Mouse (Mus musculus): ENCODE data around the gene Spaar.

Spaar gene

DNA sequence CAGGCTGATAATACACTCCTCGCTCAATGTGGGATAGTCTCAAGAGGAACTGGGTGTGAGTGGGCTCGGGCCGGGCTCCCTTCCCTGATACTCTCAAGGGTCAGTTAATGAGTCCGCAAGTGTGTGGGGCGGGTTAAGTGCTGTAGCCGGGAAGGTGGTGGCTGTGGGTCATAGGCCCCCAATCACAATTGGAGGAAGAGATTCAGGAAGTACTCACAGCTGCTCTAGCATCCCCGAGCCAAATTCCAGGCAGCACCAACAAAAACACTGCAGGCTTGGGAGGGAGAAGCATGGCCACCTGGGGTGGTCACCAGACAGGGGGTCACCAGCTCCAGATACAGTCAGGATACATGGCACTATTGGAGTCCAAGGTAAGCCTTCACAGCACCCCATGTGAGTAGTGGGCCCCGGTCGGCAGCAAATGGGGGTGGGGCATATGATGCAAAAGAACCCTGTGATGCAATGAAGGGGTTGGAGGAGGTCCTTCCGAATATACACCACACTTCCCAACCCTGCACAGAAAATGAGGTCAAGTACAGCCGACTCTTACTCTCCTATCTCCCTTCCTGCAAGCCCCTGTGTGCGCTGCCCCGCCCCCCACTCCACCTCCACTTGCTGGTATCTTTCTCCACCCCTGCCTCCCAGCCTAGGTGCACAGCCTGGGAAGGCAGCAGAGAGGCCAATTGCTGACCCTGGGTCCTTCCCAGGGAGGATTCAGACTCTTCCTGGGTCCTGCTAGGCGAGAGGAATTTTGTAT lies at the start of gene Spaar:
Gene Spaar, plus strand, starts transcription at position 241 of the 757 bp plus-strand sequence.
- DNase-seq = no peak

DNA sequence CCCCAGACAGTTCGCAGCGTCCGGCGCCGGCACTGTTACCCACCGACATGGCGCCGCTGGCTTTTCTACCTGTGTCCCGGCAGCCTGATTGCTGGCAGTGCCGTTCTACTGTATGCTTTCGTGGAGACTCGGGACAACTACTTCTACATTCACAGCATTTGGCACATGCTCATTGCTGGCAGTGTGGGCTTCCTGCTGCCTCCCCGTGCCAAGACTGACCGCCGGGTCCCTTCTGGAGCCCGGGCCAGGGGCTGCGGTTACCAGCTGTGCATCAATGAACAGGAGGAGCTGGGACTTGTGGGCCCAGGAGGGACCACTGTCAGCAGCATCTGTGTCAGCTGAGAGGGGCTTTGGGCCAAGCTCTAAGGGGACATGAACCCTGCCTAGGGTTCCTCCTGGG lies 39.8 kb upstream of the Spaar start:
- DNase-seq = peak; percentile 49 to 52

DNA sequence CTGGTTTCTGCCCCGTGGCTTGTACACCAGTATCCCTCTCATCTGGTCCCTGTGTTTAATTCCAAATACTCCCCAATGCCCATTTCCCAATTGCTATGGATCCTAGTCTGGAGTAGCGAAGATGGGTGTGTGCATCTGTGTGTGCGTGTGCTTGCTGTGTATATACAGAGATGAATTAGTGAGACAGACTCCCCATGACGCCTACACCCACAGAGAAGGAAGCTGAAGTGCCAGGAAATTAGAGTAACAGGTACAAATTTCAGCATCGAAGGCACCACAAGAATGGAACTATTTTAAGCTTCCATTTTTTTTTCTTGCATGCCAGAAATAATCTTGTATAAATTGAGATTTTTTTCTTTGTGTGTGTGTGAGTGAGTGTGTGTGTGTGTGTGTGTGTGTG lies 38.8 kb upstream of the Spaar start:
- DNase-seq = no peak

DNA sequence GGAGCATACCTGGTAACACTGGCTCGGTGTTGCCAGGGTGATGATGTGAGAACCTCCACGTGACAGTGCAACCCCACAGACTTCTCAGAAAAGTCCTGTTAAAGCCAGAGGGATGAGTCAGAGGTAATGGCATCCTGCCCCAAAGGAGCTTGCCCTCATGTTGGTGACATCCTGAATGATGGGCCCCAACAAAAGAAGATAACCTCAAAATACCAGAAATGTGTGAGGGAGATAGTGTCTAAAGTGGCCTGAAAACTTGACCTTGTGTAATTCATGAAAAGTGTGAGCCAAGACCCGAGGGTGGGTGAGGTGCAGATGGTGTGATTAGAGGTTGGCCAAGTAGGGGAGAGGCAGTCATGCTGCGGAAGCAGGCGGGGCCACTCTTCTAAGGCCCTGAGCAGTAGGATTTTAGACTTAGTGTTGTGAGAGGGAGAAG lies 36.0 kb upstream of the Spaar start:
- peak in 1 of 2 experiments; percentile 41 for DNase-seq

DNA sequence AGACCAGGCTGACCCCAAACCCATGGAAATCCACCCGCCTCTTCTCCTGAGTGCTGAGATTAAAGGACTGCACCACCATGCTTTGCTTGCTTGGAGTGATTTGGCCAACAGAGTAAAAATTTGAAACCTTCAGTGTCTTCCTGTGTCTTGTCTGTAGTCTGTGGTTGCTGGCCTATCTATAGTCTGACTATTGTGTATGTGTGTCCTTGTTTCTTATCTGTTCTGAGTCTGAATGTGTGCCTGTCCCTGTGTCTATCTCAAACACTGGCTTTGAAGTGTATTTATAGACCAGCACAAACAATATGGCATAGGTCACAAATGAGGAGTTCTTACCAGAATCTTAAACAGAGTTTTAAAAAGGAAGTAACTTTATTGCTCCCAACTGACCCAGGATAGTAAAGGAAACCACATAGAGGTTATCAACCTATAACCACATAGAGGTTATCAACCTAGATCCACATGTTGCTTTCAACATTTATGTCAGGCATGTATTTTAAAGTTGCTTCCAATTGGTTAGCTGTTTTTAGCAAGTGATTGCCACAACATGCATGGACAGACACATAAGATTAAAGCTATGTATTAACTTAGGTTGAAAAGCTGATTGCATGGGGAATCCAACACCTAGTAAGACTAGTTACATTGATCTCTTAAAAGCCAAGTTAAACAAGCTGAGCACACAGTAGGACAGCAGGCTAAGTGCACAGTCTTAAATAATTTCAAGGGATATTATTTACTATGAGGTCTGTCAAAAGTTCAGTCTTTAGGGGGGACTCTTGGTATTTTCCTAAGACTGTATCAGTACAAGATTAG lies 35.2 kb upstream of the Spaar start:
- no peak for DNase-seq

DNA sequence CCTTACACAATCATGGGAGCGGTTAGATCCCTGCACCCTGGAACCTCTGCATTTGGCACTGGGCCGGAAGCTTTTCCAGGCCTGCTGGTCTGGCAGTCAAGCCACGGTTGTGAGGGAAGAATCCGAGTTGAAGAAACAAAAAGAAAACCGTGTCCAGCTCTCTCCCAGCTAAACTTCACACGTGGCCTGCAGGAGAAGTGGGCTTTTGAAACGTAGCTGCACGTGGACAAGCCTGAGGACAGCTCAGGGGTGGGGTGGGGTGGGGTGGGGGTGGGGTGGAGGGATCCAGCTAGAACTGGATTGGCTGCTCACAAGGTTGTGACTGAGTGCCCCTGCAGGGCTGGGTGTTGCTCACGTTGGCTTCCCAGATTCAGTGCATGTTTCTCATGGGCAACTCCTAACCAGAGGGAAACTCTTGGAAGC lies 34.6 kb upstream of the Spaar start:
- no peak for DNase-seq

DNA sequence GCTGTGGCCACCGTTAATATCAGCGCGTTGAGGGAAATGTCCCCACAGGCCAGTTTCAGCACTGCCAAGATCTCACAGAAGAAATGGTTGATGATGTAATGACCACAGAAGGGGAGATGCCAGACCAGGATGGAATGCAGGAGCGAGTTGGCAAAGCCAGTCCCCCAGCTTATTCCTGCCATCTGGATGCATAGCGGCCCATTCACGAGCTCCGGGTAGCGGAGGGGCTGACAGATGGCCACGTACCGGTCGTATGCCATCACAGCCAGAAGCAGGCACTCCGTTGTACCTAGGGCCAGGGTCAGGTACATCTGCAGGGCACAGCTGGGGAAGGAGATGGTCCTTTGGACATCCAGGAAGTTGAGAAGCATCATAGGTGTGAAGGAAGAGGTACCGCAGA lies 33.3 kb upstream of the Spaar start:
- peak; percentile 75 to 78 for DNase-seq

DNA sequence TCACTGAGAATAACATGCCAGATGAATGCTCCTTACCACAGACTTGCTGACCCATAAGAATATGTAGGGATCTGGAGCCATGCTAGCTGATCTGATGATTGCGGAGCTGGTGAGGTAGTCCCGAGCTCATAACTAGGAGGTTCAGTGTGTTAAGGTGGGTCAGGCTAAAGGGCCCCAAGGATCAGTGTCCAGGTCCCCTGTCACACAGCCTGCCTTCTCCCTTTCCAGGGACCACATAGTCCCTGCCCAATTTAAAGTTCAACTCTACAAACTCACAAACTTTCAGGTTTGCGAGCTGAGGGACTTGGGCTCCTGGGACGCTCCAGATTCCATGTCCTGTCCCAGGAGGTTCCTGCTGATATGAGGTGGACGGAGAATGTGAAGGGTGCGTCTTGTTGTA lies 29.1 kb upstream of the Spaar start, which contains the start of gene Olfr70:
Gene Olfr70, minus strand, starts transcription at position 101 of the 400 bp plus-strand sequence.
- no peak for DNase-seq

DNA sequence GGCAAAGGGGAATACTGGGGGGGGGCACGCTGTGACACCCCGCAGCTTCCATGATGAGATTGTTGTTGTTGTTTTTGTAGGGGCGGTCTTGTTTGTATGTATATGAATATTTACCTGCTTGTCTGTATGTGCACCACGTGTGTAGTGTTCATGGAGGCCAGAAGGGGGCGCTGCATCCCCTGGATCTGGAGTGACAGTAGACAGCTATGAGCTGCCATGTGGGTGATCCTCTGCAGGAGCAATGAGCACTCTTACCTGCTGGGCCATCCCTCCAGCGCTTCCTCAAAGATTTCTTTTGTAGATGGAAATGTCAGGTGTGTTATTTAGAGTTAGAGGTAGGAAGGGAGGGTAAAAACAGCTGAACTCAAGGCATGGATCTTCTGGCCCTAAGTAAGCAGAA lies 26.4 kb upstream of the Spaar start:
- no peak for DNase-seq

DNA sequence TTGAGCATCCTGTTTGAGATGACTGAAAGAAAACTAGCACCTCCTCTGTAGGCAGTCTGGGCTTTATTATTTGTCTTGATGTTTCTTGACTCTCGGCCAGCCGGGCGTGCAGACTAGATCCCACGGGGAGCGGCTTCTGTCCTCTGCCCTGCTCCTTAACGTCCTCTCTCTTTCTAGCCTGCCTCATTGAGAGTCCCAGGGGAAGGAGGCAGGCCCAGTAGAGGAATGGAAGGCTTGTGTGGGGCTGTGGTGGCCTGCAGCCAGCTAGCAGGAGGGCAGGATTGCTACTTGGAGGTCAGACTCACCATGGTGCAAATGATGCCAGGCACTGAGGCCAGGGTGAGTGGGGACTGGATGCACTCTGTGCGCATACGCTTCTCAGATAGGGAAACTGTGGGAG lies 26.0 kb upstream of the Spaar start:
- no peak for DNase-seq

DNA sequence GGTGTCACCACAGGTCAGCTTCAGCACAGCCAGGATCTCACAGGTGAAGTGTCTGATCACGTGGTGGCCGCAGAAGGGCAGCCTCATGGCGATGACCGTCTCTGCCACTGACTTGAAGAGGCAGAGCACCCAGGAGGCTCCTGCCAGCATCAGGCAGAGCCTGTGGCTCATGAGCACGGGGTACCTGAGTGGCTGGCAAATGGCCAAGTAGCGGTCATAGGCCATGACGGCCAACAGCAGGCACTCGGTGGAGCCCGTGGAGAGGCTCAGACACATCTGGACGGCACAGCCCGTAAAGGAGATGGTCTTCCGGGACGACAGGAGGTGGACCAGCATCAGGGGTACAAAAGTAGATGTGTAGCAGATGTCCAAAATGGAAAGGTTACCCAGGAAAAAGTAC lies 23.8 kb upstream of the Spaar start:
- no peak for DNase-seq

DNA sequence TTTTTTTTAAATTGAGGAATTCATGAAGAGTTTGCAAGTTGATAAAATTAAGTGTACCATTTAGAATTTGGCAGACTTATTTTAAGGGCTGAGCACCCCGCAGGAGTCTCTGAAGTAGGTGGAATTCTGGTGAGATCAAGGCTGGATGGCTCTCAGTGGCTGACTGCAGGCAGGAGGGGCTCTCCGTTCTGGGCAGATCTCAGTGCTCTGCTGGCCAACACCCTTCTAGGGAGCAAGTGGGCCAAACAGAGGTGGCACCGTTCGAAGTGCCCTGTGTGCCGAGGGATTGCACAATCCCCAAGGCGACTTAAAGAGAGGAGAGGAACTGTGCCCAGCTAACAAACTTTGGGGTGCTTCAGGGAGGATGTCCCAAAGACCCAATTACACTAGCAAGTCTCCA lies 20.0 kb upstream of the Spaar start, which contains the start of gene Olfr71:
Gene Olfr71, minus strand, starts transcription at position 387 of the 400 bp plus-strand sequence.
- no peak for DNase-seq

DNA sequence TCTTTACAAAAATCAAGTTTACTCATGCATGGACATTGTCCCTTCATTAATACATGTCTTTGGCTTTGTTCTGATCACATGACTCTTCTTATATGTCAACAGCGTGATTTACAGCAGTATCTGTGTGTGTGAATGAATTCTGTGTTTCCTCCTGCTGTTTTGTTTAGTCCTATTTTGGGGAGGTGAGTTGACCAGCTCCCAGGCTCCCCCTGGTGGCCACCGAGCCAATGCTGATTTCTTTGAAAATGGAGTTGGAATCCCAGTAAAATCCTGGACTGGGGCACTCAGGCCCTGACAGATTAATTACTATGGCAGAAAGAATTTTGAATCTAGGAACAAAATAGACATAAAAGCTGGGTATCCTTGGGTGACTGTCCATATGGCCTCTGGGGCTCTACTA lies 18.0 kb upstream of the Spaar start:
- DNase-seq = peak; percentile 94 to 97

DNA sequence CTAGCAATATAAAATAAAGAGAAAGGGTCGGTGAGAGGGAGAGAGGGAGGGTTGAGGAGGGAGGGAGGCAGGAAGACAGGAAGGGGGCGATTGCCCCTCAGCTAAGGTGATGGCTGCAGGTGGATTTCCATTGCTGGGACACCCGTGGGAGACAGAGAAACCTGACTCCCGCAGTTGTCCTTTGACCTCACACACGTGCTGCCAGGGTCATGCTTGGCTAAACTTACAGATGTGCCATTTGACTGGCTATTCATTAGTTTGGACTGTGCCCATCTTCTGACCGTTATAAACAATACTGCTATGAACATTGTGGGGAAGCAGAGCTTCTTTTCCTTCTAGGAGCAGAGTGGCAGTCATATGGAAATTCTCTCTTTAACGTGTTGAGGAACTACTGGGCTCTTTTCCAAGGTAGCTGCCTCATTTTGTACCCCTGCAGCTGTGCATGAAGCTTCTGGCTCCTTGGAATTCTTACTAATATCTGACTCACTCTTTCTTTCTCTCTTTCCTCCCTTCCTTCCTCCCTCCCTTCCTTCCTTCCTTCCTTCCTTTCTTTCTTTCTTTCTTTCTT lies 16.1 kb upstream of the Spaar start:
- DNase-seq = no peak

DNA sequence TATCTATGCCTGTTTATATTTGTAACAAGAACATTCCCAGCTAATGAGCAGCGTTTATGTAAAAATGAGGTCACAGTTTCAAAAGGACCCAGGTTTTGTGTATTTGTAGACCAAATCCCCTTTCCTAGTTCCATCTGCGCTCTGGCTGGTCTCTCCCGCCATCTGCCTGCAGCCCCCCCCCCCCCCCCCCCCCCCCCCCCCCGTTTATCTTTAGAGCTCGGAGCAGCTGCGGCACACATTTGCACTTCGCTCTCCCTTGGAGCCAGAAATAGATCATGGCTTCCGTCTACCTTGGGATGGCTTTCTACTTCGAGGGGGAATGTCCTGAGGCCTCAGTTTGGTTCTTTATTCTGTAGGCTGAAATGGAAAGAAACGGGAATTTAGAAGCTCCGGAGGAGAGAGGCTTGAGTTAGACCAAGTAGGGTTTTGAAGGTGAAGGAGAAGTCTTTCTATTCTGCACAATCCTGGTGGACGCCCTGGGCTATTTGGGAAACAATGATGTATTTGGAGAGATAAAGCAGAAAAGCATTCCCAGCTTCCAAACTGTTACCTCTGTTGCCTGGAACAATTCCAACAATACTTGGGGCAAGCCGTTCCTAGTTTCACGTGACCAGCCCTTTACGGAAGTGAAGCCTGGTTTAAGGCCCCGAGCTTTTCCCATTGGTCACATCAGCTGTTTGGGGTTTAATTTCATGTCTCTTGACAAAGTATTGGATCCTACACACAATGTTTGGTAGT lies 9.2 kb upstream of the Spaar start:
- peak in 1 of 2 experiments; percentile 38 for DNase-seq

DNA sequence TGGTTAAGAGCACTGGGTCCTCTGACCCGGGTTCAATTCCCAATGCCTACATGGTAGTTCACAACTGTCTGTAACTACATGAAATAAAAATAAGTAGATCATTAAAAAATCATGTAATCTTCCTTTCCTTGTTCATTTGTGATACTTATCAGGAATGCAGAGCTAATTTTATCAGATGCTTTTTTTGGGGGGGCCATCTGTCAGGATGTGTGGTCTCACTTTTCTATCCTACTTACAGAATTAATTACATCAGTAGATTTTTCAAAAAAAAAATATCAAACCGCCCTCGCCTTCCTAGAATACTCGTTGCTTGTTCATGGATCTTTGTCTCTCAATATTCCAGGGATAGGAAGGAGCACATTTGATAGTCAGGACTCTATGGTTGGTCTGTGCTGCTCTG lies 7.6 kb upstream of the Spaar start:
- DNase-seq = no peak

DNA sequence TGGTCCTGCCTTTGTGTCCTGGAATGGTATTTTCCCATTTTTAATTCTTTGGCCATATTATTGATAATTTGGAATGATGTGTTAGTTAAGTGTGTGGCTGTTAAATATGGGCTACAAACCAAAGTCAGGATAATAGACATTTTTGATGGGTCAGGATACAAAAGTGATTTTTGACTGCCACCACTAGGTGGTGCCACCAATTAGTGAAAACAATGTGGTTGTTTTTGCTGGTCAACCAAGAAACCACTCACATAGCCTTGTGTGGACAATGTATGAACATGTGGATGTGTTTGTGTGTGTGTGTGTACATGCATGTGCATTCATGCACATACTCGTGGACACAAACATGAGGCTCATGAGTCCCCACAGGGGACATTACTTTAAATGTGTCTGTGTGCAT lies 5.1 kb upstream of the Spaar start:
- peak; percentile 64 to 76 for DNase-seq

DNA sequence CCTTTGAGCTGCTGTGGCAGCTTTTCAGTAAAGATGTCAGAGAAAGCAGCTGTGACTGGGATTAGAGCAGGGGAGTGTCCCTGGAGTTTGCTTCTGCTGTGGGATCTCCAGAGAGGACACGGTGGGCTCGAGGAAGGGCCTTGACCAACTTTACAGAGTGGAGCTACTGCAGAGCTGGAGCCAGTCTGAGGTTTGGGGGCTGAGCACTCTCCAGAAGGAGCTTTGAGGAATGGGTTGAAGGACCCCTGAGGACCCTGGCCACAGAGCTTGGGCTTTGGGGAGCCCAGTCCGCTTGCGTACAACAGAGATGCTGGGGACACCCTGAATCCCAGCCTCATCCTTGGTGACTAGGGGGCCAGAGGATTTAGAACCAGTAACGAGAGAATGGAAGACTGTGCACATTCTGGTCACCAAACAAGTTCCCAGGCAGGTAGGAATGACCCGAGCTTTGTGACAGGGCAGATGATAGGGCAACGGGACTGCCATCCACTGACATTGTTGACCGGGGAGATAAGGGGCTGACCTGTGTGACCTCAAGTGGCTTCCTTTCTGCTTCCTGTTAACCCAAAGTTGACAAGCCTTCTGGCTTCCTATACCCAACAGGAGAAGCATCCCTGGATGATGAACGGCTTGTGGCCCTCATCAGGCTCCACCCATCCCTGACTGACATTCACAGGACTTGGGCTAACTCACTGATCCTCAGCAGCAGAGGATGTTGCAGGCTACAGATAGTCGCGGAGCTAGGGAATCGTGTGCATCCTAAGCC lies 3.4 kb upstream of the Spaar start:
- DNase-seq = no peak

DNA sequence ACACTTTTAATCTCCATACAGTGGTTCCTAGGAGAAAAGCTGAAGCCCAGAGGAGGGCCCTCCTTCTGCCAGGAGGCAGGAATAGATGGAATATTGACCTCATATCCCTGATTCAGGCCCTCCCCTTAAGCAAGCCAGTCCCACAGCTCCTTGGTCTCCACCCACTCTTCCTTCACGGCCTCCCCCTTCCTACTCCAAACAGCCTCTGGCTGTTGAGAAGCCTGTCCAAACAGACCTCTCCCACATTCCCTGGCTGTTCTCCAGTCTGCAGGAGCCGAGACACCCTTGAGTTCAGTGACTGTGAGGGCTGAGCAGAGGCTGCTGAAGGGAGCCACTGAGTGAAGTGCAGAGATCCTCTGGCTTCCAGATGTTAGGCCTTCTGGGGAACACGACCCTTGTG lies 2.8 kb upstream of the Spaar start, which contains the start of gene Hrct1:
Gene Hrct1, plus strand, starts transcription at position 194 of the 400 bp plus-strand sequence.
- no peak for DNase-seq

DNA sequence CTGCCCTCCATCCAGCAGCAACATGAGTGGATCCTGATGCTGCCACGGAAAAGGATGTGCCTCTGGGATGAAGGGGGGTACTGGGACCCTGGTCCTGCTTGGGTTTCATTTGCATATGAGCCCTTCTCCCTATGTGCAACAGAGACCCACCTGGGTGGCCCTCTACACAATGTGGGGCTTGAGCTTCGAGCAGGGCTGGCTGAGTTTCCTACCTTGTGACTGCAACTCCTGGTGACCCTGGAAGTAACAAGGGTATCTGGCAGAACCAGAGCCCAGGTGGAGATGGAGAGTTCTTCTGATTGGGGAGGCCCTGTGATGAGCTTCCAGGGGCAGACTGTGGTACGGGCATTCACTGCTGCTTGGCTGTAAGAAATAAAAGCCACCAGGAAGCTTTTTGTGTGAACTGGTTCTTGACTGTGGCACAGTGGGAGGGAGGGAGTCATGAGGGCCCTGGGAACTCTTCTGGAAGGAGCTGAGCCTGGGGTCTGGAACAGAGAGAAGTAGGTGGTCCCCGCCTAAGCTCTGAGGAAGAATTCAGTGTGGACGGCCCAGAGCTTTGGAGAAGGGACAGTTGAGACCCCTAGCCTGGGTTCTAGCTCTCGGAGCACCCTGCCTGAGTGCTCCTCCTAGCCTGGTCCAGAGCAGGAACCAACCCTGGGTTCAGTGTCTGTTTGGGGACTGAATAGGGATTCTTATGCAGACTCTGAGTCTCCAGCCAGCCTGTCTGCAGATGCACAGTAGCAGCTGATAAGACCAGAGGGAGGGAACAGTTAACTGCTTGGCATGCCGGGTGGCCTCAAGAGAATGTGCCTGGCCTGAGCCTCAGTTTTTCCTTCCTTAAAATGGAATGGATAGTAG lies 1.9 kb upstream of the Spaar start:
- DNase-seq = no peak

DNA sequence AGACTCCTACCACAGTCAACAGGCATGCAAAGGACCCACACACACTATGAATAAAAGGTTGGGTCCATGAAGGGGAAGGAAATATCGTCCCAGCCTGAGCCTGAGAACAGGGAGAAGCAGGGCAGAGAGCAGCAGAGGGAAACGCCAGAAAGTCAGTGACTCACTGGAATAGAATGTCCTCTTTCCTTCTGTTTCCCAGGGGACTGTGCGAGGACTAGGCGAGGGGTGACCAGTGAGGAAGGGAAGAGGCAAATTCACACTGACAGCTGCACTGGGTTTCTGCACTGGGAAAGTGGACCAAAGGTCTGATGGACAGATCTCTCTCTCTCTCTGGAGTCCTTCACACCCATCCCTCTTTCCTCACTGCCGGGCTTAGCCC lies 1.3 kb upstream of the Spaar start:
- no peak for DNase-seq

Data from cerebellum, postnatal 14 days (tissue).